Mouse (Mus musculus): Measurements from ENCODE around the gene Hps5. TPM values are rescaled to one million over a fixed set of nuclear protein-coding genes. Genes with fewer than 3 reads are reported as not detected.
A peak's percentile ranks its signal among the peaks of the same experiment; 100 is the strongest.

Hps5 gene
- polyA plus RNA-seq, 1 experiment, result 11.9 TPM

- Histone ChIP-seq H3K4me3 (ENCODE audit: insufficient read depth, low read depth, low read length) (no peak within 1 kb of the TSS), H3K4me1 (ENCODE audit: control insufficient read depth, insufficient read depth, insufficient read length, low read length) (no peaks in the 10 kb centered on the region), H3K27ac (replicated peaks; ENCODE audit: low read depth, low read length) (no peak within 1 kb of the TSS)
These were observed 63.4 kb downstream of the Hps5 start, which contains the start of gene Saa4 for GRCm38 (mm10) chr7:46732458-46732857. TSS of gene Saa4 (minus strand) at chr7:46732603.

GRCm38 (mm10) chr7:46727584-46727983 is 68.3 kb downstream of the Hps5 start:
- Histone ChIP-seq H3K4me3 (ENCODE audit: insufficient read depth, low read depth, low read length) (no peak overlapping the region), H3K27ac (replicated peaks; ENCODE audit: low read depth, low read length) (no peak overlapping the region), H3K4me1 (ENCODE audit: control insufficient read depth, insufficient read depth, insufficient read length, low read length) (no peaks in the 10 kb centered on the region)

- Histone ChIP-seq H3K4me1 (ENCODE audit: control insufficient read depth, insufficient read depth, insufficient read length, low read length) (no peaks in the 10 kb centered on the region; the same call in 1 of the 2 replicates), H3K27ac (replicated peaks; ENCODE audit: low read depth, low read length) (no peak overlapping the region), H3K4me3 (ENCODE audit: insufficient read depth, low read depth, low read length) (no peak overlapping the region)
These were observed 71.5 kb downstream of the Hps5 start for GRCm38 (mm10) chr7:46724396-46724795.

GRCm38 (mm10) chr7:46723849-46724248 is 72.0 kb downstream of the Hps5 start:
- Histone ChIP-seq H3K27ac (replicated peaks; ENCODE audit: low read depth, low read length) (no peak overlapping the region), H3K4me1 (ENCODE audit: control insufficient read depth, insufficient read depth, insufficient read length, low read length) (peaks cover 2% of the 10 kb centered on the region; the same call in 1 of the 2 replicates), H3K4me3 (ENCODE audit: insufficient read depth, low read depth, low read length) (no peak overlapping the region)

- H3K27ac ChIP-seq (replicated peaks; ENCODE audit: low read depth, low read length), result no peak overlapping the region
- no peak overlapping the region for H3K4me3 ChIP-seq (ENCODE audit: insufficient read depth, low read depth, low read length)
- peaks cover 2% of the 10 kb centered on the region; the same call in 1 of the 2 replicates for H3K4me1 ChIP-seq (ENCODE audit: control insufficient read depth, insufficient read depth, insufficient read length, low read length)
These were observed 72.5 kb downstream of the Hps5 start for GRCm38 (mm10) chr7:46723354-46723753.

- Histone ChIP-seq H3K27ac (replicated peaks; ENCODE audit: low read depth, low read length) (no peak overlapping the region), H3K4me1 (ENCODE audit: control insufficient read depth, insufficient read depth, insufficient read length, low read length) (peaks cover 2% of the 10 kb centered on the region; the same call in 1 of the 2 replicates), H3K4me3 (ENCODE audit: insufficient read depth, low read depth, low read length) (no peak overlapping the region)
These were observed 75.4 kb downstream of the Hps5 start for GRCm38 (mm10) chr7:46720460-46720859.

- Histone ChIP-seq H3K27ac (replicated peaks; ENCODE audit: low read depth, low read length) (no peak overlapping the region), H3K4me3 (ENCODE audit: insufficient read depth, low read depth, low read length) (no peak overlapping the region), H3K4me1 (ENCODE audit: control insufficient read depth, insufficient read depth, insufficient read length, low read length) (peaks cover 2% of the 10 kb centered on the region; the same call in 1 of the 2 replicates)
These were observed 76.3 kb downstream of the Hps5 start for GRCm38 (mm10) chr7:46719526-46719925.

GRCm38 (mm10) chr7:46718591-46719270 is 77.1 kb downstream of the Hps5 start:
- Histone ChIP-seq H3K27ac (replicated peaks; ENCODE audit: low read depth, low read length) (no peak overlapping the region), H3K4me1 (ENCODE audit: control insufficient read depth, insufficient read depth, insufficient read length, low read length) (peaks cover 2% of the 10 kb centered on the region; the same call in 1 of the 2 replicates)

GRCm38 (mm10) chr7:46716897-46717296 is 79.0 kb downstream of the Hps5 start:
- H3K4me3 ChIP-seq (ENCODE audit: insufficient read depth, low read depth, low read length), result no peak overlapping the region
- H3K27ac ChIP-seq (replicated peaks; ENCODE audit: low read depth, low read length), result peak overlapping the region; percentile 26; the same call in 1 of the 2 replicates
- H3K4me1 ChIP-seq (ENCODE audit: control insufficient read depth, insufficient read depth, insufficient read length, low read length), result peaks cover 2% of the 10 kb centered on the region; the same call in 1 of the 2 replicates

More at GRCm38 (mm10) chr7:46718591-46719270, 77.1 kb downstream of the Hps5 start:
- no peak overlapping the region for H3K4me3 ChIP-seq (ENCODE audit: insufficient read depth, low read depth, low read length)

- Histone ChIP-seq H3K4me3 (ENCODE audit: insufficient read depth, low read depth, low read length) (no peak within 1 kb of the TSS), H3K4me1 (ENCODE audit: control insufficient read depth, insufficient read depth, insufficient read length, low read length) (peaks cover 2% of the 10 kb centered on the region; the same call in 1 of the 2 replicates), H3K27ac (replicated peaks; ENCODE audit: low read depth, low read length) (no peak within 1 kb of the TSS)
These were observed 80.3 kb downstream of the Hps5 start, which contains the start of gene Saa3 for GRCm38 (mm10) chr7:46715600-46715999. TSS of gene Saa3 (minus strand) at chr7:46715700.

- Histone ChIP-seq H3K4me3 (ENCODE audit: insufficient read depth, low read depth, low read length) (no peak overlapping the region), H3K4me1 (ENCODE audit: control insufficient read depth, insufficient read depth, insufficient read length, low read length) (peaks cover 2% of the 10 kb centered on the region; the same call in 1 of the 2 replicates), H3K27ac (replicated peaks; ENCODE audit: low read depth, low read length) (no peak overlapping the region)
These were observed 81.3 kb downstream of the Hps5 start for GRCm38 (mm10) chr7:46714518-46714917.

GRCm38 (mm10) chr7:46712250-46712649 is 83.6 kb downstream of the Hps5 start:
- no peaks in the 10 kb centered on the region for H3K4me1 ChIP-seq (ENCODE audit: control insufficient read depth, insufficient read depth, insufficient read length, low read length)
- H3K27ac ChIP-seq (replicated peaks; ENCODE audit: low read depth, low read length), result no peak overlapping the region
- no peak overlapping the region for H3K4me3 ChIP-seq (ENCODE audit: insufficient read depth, low read depth, low read length)

Other genes starting within 250 kb of the Hps5 start
- 3.5 and 5.0 TPM in 2 replicates for gene Sergef, start 156.3 kb downstream of the Hps5 start, polyA plus RNA-seq (2012; ENCODE audit: insufficient read depth, insufficient read length, missing spikeins)
- gene Tph1, start 123.5 kb downstream of the Hps5 start, polyA plus RNA-seq (2012; ENCODE audit: insufficient read depth, insufficient read length, missing spikeins), result not detected in 2 replicates
- gene Saal1, start 85.4 kb downstream of the Hps5 start, polyA plus RNA-seq (2012; ENCODE audit: insufficient read depth, insufficient read length, missing spikeins), result 3.2 and 4.4 TPM in 2 replicates
- gene Saa3, start 80.4 kb downstream of the Hps5 start, polyA plus RNA-seq (2012; ENCODE audit: insufficient read depth, insufficient read length, missing spikeins), result 3.2 TPM in 1 of 2 replicates, not detected in the other
- gene Saa4, start 63.5 kb downstream of the Hps5 start, polyA plus RNA-seq (2012; ENCODE audit: insufficient read depth, insufficient read length, missing spikeins), result 0.48 TPM in 1 of 2 replicates, not detected in the other
- not detected in 2 replicates for gene Saa1, start 53.1 kb downstream of the Hps5 start, polyA plus RNA-seq (2012; ENCODE audit: insufficient read depth, insufficient read length, missing spikeins)
- not detected in 2 replicates for gene Saa2, start 44.3 kb downstream of the Hps5 start, polyA plus RNA-seq (2012; ENCODE audit: insufficient read depth, insufficient read length, missing spikeins)
- gene Gtf2h1, start within 50 bp of the Hps5 start, polyA plus RNA-seq (2012; ENCODE audit: insufficient read depth, insufficient read length, missing spikeins), result 17.6 and 24.3 TPM in 2 replicates
- gene Ldha, start 45.4 kb upstream of the Hps5 start, polyA plus RNA-seq (2012; ENCODE audit: insufficient read depth, insufficient read length, missing spikeins), result 1,796 and 2,267 TPM in 2 replicates
- gene Ldhc, start 65.1 kb upstream of the Hps5 start, polyA plus RNA-seq (2012; ENCODE audit: insufficient read depth, insufficient read length, missing spikeins), result not detected in 2 replicates
- gene Tsg101, start 123.9 kb upstream of the Hps5 start, polyA plus RNA-seq (2012; ENCODE audit: insufficient read depth, insufficient read length, missing spikeins), result 91.6 and 103 TPM in 2 replicates
- gene Uevld, start 162.5 kb upstream of the Hps5 start, polyA plus RNA-seq (2012; ENCODE audit: insufficient read depth, insufficient read length, missing spikeins), result 9.3 and 12.4 TPM in 2 replicates
- gene Gm9999, start 187.5 kb upstream of the Hps5 start, polyA plus RNA-seq (2012; ENCODE audit: insufficient read depth, insufficient read length, missing spikeins), result not detected in 2 replicates
- 6.4 TPM in 2 replicates for gene Spty2d1, start 212.3 kb upstream of the Hps5 start, polyA plus RNA-seq (2012; ENCODE audit: insufficient read depth, insufficient read length, missing spikeins)

All from brown adipose tissue, adult 24 weeks (tissue).